Mouse (Mus musculus) embryonic fibroblast, embryonic 13.5 days (primary cell): ENCODE measurements around the gene March4.

Experiments used
- CTCF ChIP-seq: IDR thresholded peaks from 2 replicates; pipeline ENCODE4 v1.5.1; 2011; ENCODE audit warnings: mild to moderate bottlenecking, control low read depth, low read length, moderate library complexity, borderline replicate concordance; ENCODE audit not compliant: insufficient read depth
- POLR2A ChIP-seq: IDR thresholded peaks from 2 replicates; pipeline ENCODE4 v1.6.1; 2011; ENCODE audit warnings: low read depth, mild to moderate bottlenecking, control low read depth, low read length, moderate library complexity

DNA sequence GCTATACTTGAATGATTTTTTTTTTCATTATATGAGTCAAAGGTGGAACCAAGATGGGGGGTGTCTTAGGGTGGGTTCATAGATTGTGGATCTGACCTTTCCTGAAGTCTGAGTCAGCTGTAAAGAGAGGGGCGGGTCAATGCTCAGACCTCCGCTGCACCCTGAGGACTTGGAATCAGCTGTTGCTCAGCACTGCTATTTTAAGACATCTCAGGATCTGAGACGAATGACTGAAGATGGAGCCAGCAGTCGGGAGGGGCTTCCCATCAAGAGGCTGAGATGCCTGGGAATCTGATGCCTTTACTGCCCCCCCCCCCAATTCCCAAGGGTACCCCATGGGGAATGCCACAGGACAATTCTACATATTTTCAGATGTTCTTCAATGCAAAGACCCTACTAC lies 85.9 kb downstream of the March4 start:
- TF ChIP-seq CTCF (no peak), POLR2A (no peak)
